Comparison of ENCODE assay signal across 7 mouse cellular contexts in genomic region chr11:119238305-119238721, GRCm38 (mm10). TPM values are rescaled to one million over a fixed set of nuclear protein-coding genes. Genes with fewer than 3 reads are reported as not detected.
A peak's percentile ranks its signal among the peaks of the same experiment; 100 is the strongest.
DNase-seq lines count a peak whose midpoint lies in the region; ATAC-seq and TF ChIP-seq lines count a peak whose summit lies in the region.

No protein-coding gene starts in this region.

- ATAC-seq in intestine, embryonic 16.5 days: peak; percentile 87
- ATAC-seq in neural tube, embryonic 13.5 days (ENCODE audit: low read depth): peak; percentile 60

- peak; percentile 68 to 79 for DNase-seq in adrenal gland, postnatal 36 days
- DNase-seq in heart, adult 11 months: peak; percentile 97
- peak; percentile 63 to 70 for DNase-seq in lung, adult 18-20 months
- DNase-seq in right cerebral cortex, postnatal 4 days: no peak

- 10% methylated on average over 11 of the region's 11 CpGs for WGBS in intestine, embryonic 16.5 days
- WGBS in neural tube, embryonic 13.5 days: 20% methylated on average over 11 of the region's 11 CpGs

- peak overlapping the region; percentile 77 for H3K4me2 ChIP-seq in intestine, embryonic 16.5 days (ENCODE audit: low read depth, low read length)
- H3K4me2 ChIP-seq in neural tube, embryonic 13.5 days: peak overlapping the region; percentile 48

- H3K4me3 ChIP-seq in E14TG2a.4 (replicated peaks; ENCODE audit: low read length): peak overlapping the region; percentile 69
- peak overlapping the region; percentile 42 for H3K4me3 ChIP-seq in intestine, embryonic 16.5 days (ENCODE audit: low read length)
- peak overlapping the region; percentile 20 for H3K4me3 ChIP-seq in neural tube, embryonic 13.5 days

- H3K36me3 ChIP-seq in E14TG2a.4 (ENCODE audit: insufficient read depth, low read length): no peaks in the 10 kb centered on the region
- H3K36me3 ChIP-seq in intestine, embryonic 16.5 days (ENCODE audit: control insufficient read depth, insufficient read depth, low read length): no peaks in the 10 kb centered on the region
- peaks cover 31% of the 10 kb centered on the region for H3K36me3 ChIP-seq in neural tube, embryonic 13.5 days

- no peak for TF ChIP-seq CTCF in E14TG2a.4 (conservative IDR thresholded peaks at IDR 0.05; ENCODE audit: low read length)

- peak overlapping the region; percentile 46 for H3K9ac ChIP-seq in intestine, embryonic 16.5 days (ENCODE audit: low read depth, low read length)
- no peak overlapping the region for H3K9ac ChIP-seq in neural tube, embryonic 13.5 days

- H3K27ac ChIP-seq in intestine, embryonic 16.5 days (ENCODE audit: low read length): peak overlapping the region; percentile 23; the same call in 1 of the 2 replicates
- H3K27ac ChIP-seq in neural tube, embryonic 13.5 days (replicated peaks): peak overlapping the region; percentile 30; the same call in 1 of the 2 replicates

- H3K4me1 ChIP-seq in E14TG2a.4 (replicated peaks; ENCODE audit: low read depth, low read length): peaks cover 72% of the 10 kb centered on the region
- H3K4me1 ChIP-seq in intestine, embryonic 16.5 days (ENCODE audit: control insufficient read depth, insufficient read depth, low read length): peaks cover 14% of the 10 kb centered on the region
- H3K4me1 ChIP-seq in neural tube, embryonic 13.5 days (replicated peaks): peaks cover 17% of the 10 kb centered on the region

- no peaks in the 10 kb centered on the region for H3K9me3 ChIP-seq in E14TG2a.4 (ENCODE audit: low read length)
- no peaks in the 10 kb centered on the region for H3K9me3 ChIP-seq in intestine, embryonic 16.5 days (ENCODE audit: control insufficient read depth, low read length)
- H3K9me3 ChIP-seq in neural tube, embryonic 13.5 days: no peaks in the 10 kb centered on the region

- peaks cover 37% of the 10 kb centered on the region for H3K27me3 ChIP-seq in E14TG2a.4 (ENCODE audit: insufficient read depth, low read length)
- H3K27me3 ChIP-seq in intestine, embryonic 16.5 days (replicated peaks; ENCODE audit: control insufficient read depth, insufficient read depth, low read length): no peaks in the 10 kb centered on the region
- H3K27me3 ChIP-seq in neural tube, embryonic 13.5 days: no peaks in the 10 kb centered on the region

RNA-seq across cellular contexts. Expression of gene Ccdc40, which starts 9.9 kb away (rescaled TPM):
- under 1 TPM; 0.40 to 0.66 TPM for total RNA-seq in adrenal gland, postnatal 36 days (2021)
- 1.4 and 2.8 TPM in 2 replicates for polyA plus RNA-seq in intestine, embryonic 16.5 days (2015; fragmentation: Nextera tagmentation; extraction: Ambion mirVana)
- 15.7 and 15.8 TPM in 2 replicates for polyA plus RNA-seq in neural tube, embryonic 13.5 days (2015; fragmentation: Nextera tagmentation; extraction: Ambion mirVana)

RNA-seq across cellular contexts. Expression of gene Tbc1d16, which starts 10.0 kb away (rescaled TPM):
- 10 to 100 TPM; 14.3 to 15.9 TPM for total RNA-seq in adrenal gland, postnatal 36 days (2021)
- polyA plus RNA-seq in intestine, embryonic 16.5 days (2015; fragmentation: Nextera tagmentation; extraction: Ambion mirVana): 11.0 and 12.7 TPM in 2 replicates
- polyA plus RNA-seq in neural tube, embryonic 13.5 days (2015; fragmentation: Nextera tagmentation; extraction: Ambion mirVana): 49.0 and 50.8 TPM in 2 replicates

RNA-seq across cellular contexts. Expression of gene Gaa, which starts 29.4 kb away (rescaled TPM):
- total RNA-seq in adrenal gland, postnatal 36 days (2021): 100 to 1,000 TPM in 1 of 2 experiments, 10 to 100 TPM in 1; 95.1 to 103 TPM
- 90.5 and 99.0 TPM in 2 replicates for polyA plus RNA-seq in intestine, embryonic 16.5 days (2015; fragmentation: Nextera tagmentation; extraction: Ambion mirVana)
- polyA plus RNA-seq in neural tube, embryonic 13.5 days (2015; fragmentation: Nextera tagmentation; extraction: Ambion mirVana): 58.0 and 62.5 TPM in 2 replicates
